In genomic region chr2:145936975-145937374, GRCm38 (mm10) we compare ENCODE assay signal across 20 mouse cellular contexts. TPM values are rescaled to one million over a fixed set of nuclear protein-coding genes. Genes with fewer than 3 reads are reported as not detected.
DNase-seq lines count a peak whose midpoint lies in the region; ATAC-seq and TF ChIP-seq lines count a peak whose summit lies in the region.
"Had no signal": no experiment of that assay in that cellular context is flagged by ENCODE, and none has a peak within 500 bp of the region (broad histone marks: within the 10 kb centered on the region; RNA-seq: fewer than 3 reads in every experiment).

No protein-coding gene starts in this region.

- TF ChIP-seq EP300 in heart, adult 2 months (IDR thresholded peaks at IDR 0.05; ENCODE audit: insufficient read depth, low read depth, low read length), result peak; percentile 82; the same call in 1 of the 2 replicates

- no peaks in the 10 kb centered on the region for H3K27me3 ChIP-seq in heart, adult 2 months (ENCODE audit: control insufficient read depth, insufficient read depth, low read length)
- H3K27me3 ChIP-seq in heart, embryonic 15.5 days, result no peaks in the 10 kb centered on the region
- H3K27me3 ChIP-seq in myocyte (ENCODE audit: control insufficient read depth, insufficient read depth, insufficient read length), result peaks cover 6% of the 10 kb centered on the region
- H3K27me3 ChIP-seq in hindbrain, embryonic 13.5 days, result no peaks in the 10 kb centered on the region

- WGBS in heart, adult 2 months, result 50% methylated on average over 8 of the region's 8 CpGs
- 51% methylated on average over 8 of the region's 8 CpGs for WGBS in heart, embryonic 15.5 days
- 88% methylated on average over 8 of the region's 8 CpGs for WGBS in hindbrain, embryonic 13.5 days

- H3K4me3 ChIP-seq in heart, adult 2 months, result peak overlapping the region; percentile 29; the same call in 1 of the 2 replicates
- H3K4me3 ChIP-seq in heart, embryonic 15.5 days, result no peak overlapping the region
- no peak overlapping the region for H3K4me3 ChIP-seq in myocyte
- H3K4me3 ChIP-seq in hindbrain, embryonic 13.5 days, result no peak overlapping the region
- H3K4me3 ChIP-seq: embryonic facial prominence, embryonic 10.5 days; liver, embryonic 12.5 days had no signal

- no peaks in the 10 kb centered on the region for H3K9me3 ChIP-seq in heart, embryonic 15.5 days (replicated peaks)
- no peaks in the 10 kb centered on the region for H3K9me3 ChIP-seq in hindbrain, embryonic 13.5 days
- H3K9me3 ChIP-seq: embryonic facial prominence, embryonic 10.5 days; liver, embryonic 12.5 days had no signal

- TF ChIP-seq POLR2A in heart, adult 2 months (IDR thresholded peaks at IDR 0.05; ENCODE audit: insufficient read depth, low read depth, low read length), result peak; percentile 50; the same call in 1 of the 2 replicates
- TF ChIP-seq POLR2A in myocyte (IDR thresholded peaks at IDR 0.05; ENCODE audit: insufficient read length, low read depth), result no peak

- H3K4me2 ChIP-seq in heart, embryonic 15.5 days, result peak overlapping the region; percentile 21
- peak overlapping the region; percentile 53 for H3K4me2 ChIP-seq in myocyte (ENCODE audit: low read depth)
- no peak overlapping the region for H3K4me2 ChIP-seq in hindbrain, embryonic 13.5 days
- H3K4me2 ChIP-seq: liver, embryonic 12.5 days; lung, embryonic 14.5 days had no signal

- no peak for TF ChIP-seq CTCF in heart, adult 2 months (IDR thresholded peaks at IDR 0.05)

- H3K9ac ChIP-seq in heart, adult 2 months (ENCODE audit: low read depth, low read length), result no peak overlapping the region; the same call in 1 of the 2 replicates
- H3K9ac ChIP-seq in heart, embryonic 15.5 days, result no peak overlapping the region
- H3K9ac ChIP-seq in hindbrain, embryonic 13.5 days, result no peak overlapping the region
- H3K9ac ChIP-seq: liver, embryonic 12.5 days; lung, embryonic 14.5 days had no signal

- no peaks in the 10 kb centered on the region for H3K4me1 ChIP-seq in heart, adult 2 months (ENCODE audit: control insufficient read depth, insufficient read depth, low read length)
- peaks cover 9% of the 10 kb centered on the region for H3K4me1 ChIP-seq in heart, embryonic 15.5 days (replicated peaks)
- H3K4me1 ChIP-seq in hindbrain, embryonic 13.5 days (replicated peaks), result peaks cover 10% of the 10 kb centered on the region

- H3ac ChIP-seq in myocyte (ENCODE audit: control insufficient read depth, insufficient read length), result no peak overlapping the region

- H3K36me3 ChIP-seq in heart, adult 2 months (ENCODE audit: control insufficient read depth, insufficient read depth, low read length), result no peaks in the 10 kb centered on the region
- peaks cover 5% of the 10 kb centered on the region for H3K36me3 ChIP-seq in heart, embryonic 15.5 days
- peaks cover 5% of the 10 kb centered on the region for H3K36me3 ChIP-seq in myocyte (ENCODE audit: control insufficient read depth, insufficient read depth)
- H3K36me3 ChIP-seq in hindbrain, embryonic 13.5 days, result peaks cover 4% of the 10 kb centered on the region

- intact Hi-C loops in heart, adult 2 months (cut with DNase I), result no loop called here

- ATAC-seq in heart, embryonic 15.5 days (replicated peaks; ENCODE audit: insufficient number of reproducible peaks, insufficient read depth, low FRiP score, low read depth), result 0 out of 2 replicates have a peak, but pooled peaks have one; percentile 24
- no peak for ATAC-seq in hindbrain, embryonic 13.5 days (ENCODE audit: low FRiP score)
- ATAC-seq: forebrain, embryonic 16.5 days; hindbrain, postnatal 0 days; liver, embryonic 12.5 days had no signal

- peak; percentile 53 for DNase-seq in adrenal gland, adult 8-10 months
- DNase-seq in adrenal gland, postnatal 4 days (ENCODE audit: low spot score in 2 of 2), result no peak
- peak; percentile 31 to 73 for DNase-seq in heart, adult 2 months
- no peak for DNase-seq in right cerebral cortex, adult 18-20 months
- no peak for DNase-seq in urinary bladder, postnatal 14 days (ENCODE audit: low spot score)
- DNase-seq: cerebellum, adult 11-12 months; cerebellum, postnatal 36 days; kidney, adult 18-20 months; kidney, postnatal 14 days; lung, embryonic 14.5 days; thymus, postnatal 36 days had no signal

- no peaks in the 10 kb centered on the region for H3K79me2 ChIP-seq in heart, adult 2 months (replicated peaks; ENCODE audit: control insufficient read depth, insufficient read depth, low read length)
- H3K79me2 ChIP-seq in myocyte (ENCODE audit: control insufficient read depth, insufficient read depth), result peaks cover 10% of the 10 kb centered on the region

- H3K27ac ChIP-seq in heart, adult 2 months, result peak overlapping the region; percentile 85
- peak overlapping the region; percentile 51; the same call in 1 of the 2 replicates for H3K27ac ChIP-seq in heart, embryonic 15.5 days
- H3K27ac ChIP-seq in hindbrain, embryonic 13.5 days, result no peak overlapping the region
- H3K27ac ChIP-seq: embryonic facial prominence, embryonic 10.5 days; hindbrain, postnatal 0 days; liver, embryonic 12.5 days; stomach, postnatal 0 days had no signal

TF ChIP-seq in myocyte, 11 proteins besides CTCF, POLR2A, EP300 and RAD21:
- no peak for TF ChIP-seq TCF3 (IDR thresholded peaks at IDR 0.05; ENCODE audit: insufficient read length, low read depth)

RNA-seq across cellular contexts. Expression of gene Crnkl1, which starts 2.2 kb away (rescaled TPM):
- total RNA-seq in adrenal gland, adult 8-10 months (2022), result 10 to 100 TPM; 25.1 to 35.7 (median 29.0) TPM
- total RNA-seq in adrenal gland, postnatal 4 days (2021), result 10 to 100 TPM; 26.4 to 27.4 TPM
- 10 to 100 TPM; 17.2 to 20.0 TPM for total RNA-seq in heart, adult 2 months (2021)
- 3.8 and 6.0 TPM in 2 replicates for polyA plus RNA-seq in heart, adult 2 months (2012; rRNA removed)
- polyA plus RNA-seq in heart, embryonic 15.5 days (2015; fragmentation: Nextera tagmentation; extraction: Ambion mirVana), result 14.7 and 15.4 TPM in 2 replicates
- 10.9 TPM for polyA plus RNA-seq in myocyte (2012; fragmentation: generic; extraction: Trizol)
- polyA plus RNA-seq in hindbrain, embryonic 13.5 days (2015; fragmentation: Nextera tagmentation; extraction: Ambion mirVana), result 30.2 and 30.5 TPM in 2 replicates

RNA-seq across cellular contexts. Expression of gene Cfap61, which starts 2.4 kb away (rescaled TPM):
- 10 to 100 TPM; 21.7 to 59.7 (median 35.5) TPM for total RNA-seq in adrenal gland, adult 8-10 months (2022)
- 10 to 100 TPM; 29.9 to 45.2 TPM for total RNA-seq in adrenal gland, postnatal 4 days (2021)
- total RNA-seq in heart, adult 2 months (2021), result 1 to 10 TPM; 1.4 to 1.7 TPM
- 1.5 and 2.8 TPM in 2 replicates for polyA plus RNA-seq in heart, adult 2 months (2012; rRNA removed)
- polyA plus RNA-seq in heart, embryonic 15.5 days (2015; fragmentation: Nextera tagmentation; extraction: Ambion mirVana), result 0.28 and 1.8 TPM in 2 replicates
- 0.06 TPM for polyA plus RNA-seq in myocyte (2012; fragmentation: generic; extraction: Trizol)
- 2.1 and 3.8 TPM in 2 replicates for polyA plus RNA-seq in hindbrain, embryonic 13.5 days (2015; fragmentation: Nextera tagmentation; extraction: Ambion mirVana)
- total RNA-seq: gastrocnemius, adult 18-20 months had no signal
- polyA plus RNA-seq: liver, embryonic 12.5 days; lung, embryonic 14.5 days had no signal

RNA-seq across cellular contexts. Expression of gene Naa20, which starts 35.1 kb away (rescaled TPM):
- 10 to 100 TPM; 42.6 to 53.3 (median 52.5) TPM for total RNA-seq in adrenal gland, adult 8-10 months (2022)
- 10 to 100 TPM; 73.0 to 77.8 TPM for total RNA-seq in adrenal gland, postnatal 4 days (2021)
- total RNA-seq in heart, adult 2 months (2021), result 10 to 100 TPM; 89.9 to 95.3 TPM
- 51.3 and 91.4 TPM in 2 replicates for polyA plus RNA-seq in heart, adult 2 months (2012; rRNA removed)
- 163 and 180 TPM in 2 replicates for polyA plus RNA-seq in heart, embryonic 15.5 days (2015; fragmentation: Nextera tagmentation; extraction: Ambion mirVana)
- 41.7 TPM for polyA plus RNA-seq in myocyte (2012; fragmentation: generic; extraction: Trizol)
- 118 and 121 TPM in 2 replicates for polyA plus RNA-seq in hindbrain, embryonic 13.5 days (2015; fragmentation: Nextera tagmentation; extraction: Ambion mirVana)

Comparison
In these comparisons a context has a peak if more than half of its experiments do, and no peak if none do; other contexts are left out.
1. DNase-seq: peak in adrenal gland, adult 8-10 months (single experiment) and heart, adult 2 months (2 of 2); none in adrenal gland, postnatal 4 days (0 of 2), right cerebral cortex, adult 18-20 months (single experiment) and urinary bladder, postnatal 14 days (single experiment).